Mouse (Mus musculus) brain, embryonic 14.5 days (tissue): ENCODE results near the gene Klhl7.

Source experiments
- CTCF ChIP-seq: fragments of 200-500 bp; IDR thresholded peaks from 2 replicates; pipeline ENCODE4 v1.5.1; 2012; ENCODE audit warnings: inconsistent platforms, mild to moderate bottlenecking, moderate library complexity, borderline replicate concordance; ENCODE audit not compliant: insufficient read depth, insufficient read length; ENCODE audit errors: extremely low read depth
- POLR2A ChIP-seq: fragments of 200-500 bp; IDR thresholded peaks from 2 replicates; pipeline ENCODE4 v1.6.1; 2012; ENCODE audit warnings: mild to moderate bottlenecking, inconsistent platforms, borderline replicate concordance; ENCODE audit not compliant: poor library complexity, insufficient read depth, insufficient read length, severe bottlenecking; ENCODE audit errors: extremely low read depth

DNA sequence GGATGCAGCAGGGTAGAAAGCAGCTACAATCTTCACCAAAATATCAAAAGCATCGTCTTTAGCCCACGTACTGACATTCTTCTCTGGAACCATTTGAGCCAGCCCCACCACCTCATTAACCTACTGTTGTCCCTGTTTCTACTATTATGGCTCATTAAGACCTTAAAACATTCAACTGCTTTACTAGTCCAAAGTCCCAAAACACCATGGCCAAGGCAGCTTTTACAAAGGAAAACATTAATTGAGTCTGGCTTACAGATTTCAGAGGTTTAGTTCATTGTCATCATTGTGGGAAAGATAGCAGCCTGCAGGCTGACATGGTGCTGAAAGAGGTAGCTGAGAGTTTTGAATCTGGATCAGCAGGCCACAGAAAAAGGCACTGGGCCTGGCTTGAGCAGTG lies 3.4 kb downstream of the Klhl7 start:
- TF ChIP-seq CTCF, result no peak
- TF ChIP-seq POLR2A, result no peak
